Mouse (Mus musculus) lung, adult 2 months (tissue): ENCODE results near the gene Tomm40l.

Source experiments
- CTCF ChIP-seq: fragments of 200-500 bp; IDR thresholded peaks from 2 replicates; pipeline ENCODE4 v1.5.1; 2011; ENCODE audit warnings: mild to moderate bottlenecking, low read length, control low read depth; ENCODE audit not compliant: insufficient read depth
- POLR2A ChIP-seq: fragments of 200-500 bp; IDR thresholded peaks from 2 replicates; pipeline ENCODE4 v1.6.1; 2011; ENCODE audit warnings: low read depth, mild to moderate bottlenecking, control low read depth, low read length, borderline replicate concordance; ENCODE audit errors: extremely low read depth

DNA sequence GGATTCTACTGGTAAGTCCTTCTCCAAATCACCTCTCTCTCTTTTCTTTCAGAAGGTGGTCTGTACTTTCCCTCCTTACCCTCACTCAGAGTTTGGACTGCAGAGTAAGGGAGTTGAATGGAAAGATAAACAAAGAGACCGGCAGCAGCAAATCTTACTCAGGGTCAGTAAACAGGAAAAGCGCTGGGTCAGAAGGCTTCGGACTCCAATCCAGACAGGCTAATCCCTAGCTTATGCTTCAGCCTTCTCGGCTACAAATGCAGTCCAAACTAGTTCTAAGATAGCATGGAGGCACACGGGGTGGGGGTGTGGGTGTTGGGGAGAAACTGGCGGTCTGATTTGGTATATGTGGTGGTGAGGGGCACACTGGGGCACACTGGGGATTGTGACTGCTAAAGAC is 15.1 kb upstream of the Tomm40l start:
- TF ChIP-seq POLR2A: no peak
- TF ChIP-seq CTCF: no peak
